1 mouse cellular context compared by ENCODE assay signal in the genomic region with DNA sequence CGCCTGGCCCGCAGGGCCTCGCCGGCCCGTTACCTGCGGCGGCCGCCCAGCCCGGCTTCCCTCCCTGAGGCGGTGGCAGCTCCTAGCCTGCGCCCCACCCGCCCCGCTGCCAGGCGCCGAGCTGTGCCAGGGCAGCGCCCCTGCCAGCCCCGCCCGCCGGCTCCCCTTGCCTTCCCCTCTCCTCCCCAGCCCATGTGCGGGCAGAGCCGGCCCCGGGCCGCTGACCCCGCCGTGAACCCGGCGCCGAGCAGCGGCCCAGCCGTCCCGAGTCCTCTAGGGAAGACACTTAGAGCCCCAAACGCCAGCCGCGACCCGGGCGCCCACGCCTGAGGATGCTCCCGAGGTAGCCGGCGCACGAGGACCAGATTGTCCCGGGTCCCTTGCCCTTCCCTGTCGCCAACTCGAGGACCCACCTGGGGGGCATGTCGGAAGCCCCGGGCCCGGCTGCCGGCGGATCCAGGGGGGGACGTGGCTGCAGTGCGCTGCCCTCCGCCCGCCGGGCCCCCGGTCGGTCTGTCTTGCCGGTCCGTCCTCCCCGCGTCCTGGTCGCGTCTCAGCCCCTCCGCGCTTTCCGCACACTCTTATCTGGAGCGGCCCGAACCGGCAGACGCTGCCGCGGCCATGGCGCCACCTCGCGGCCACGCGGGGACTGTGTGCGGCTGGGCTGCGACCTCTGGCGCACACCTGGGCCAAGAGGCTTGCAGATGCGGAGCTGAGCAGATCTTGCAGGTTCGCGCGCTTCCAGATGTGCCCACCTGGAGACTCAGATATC.
A peak's percentile ranks its signal among the peaks of the same experiment; 100 is the strongest.
TF ChIP-seq lines count a peak whose summit lies in the region.

No protein-coding gene starts in this region.

TF ChIP-seq in MEL, 35 proteins besides CTCF, POLR2A, EP300 and RAD21 (continued from another document):
- 0 out of 2 replicates have a peak, but pooled peaks have one; percentile 36 for TF ChIP-seq HCFC1 (IDR thresholded peaks at IDR 0.05; ENCODE audit: low read depth, low read length)
- no peak; the same call in 1 of the 2 replicates for TF ChIP-seq MYC (IDR thresholded peaks at IDR 0.05; ENCODE audit: low read depth, low read length)
- peak; percentile 29; the same call in 1 of the 2 replicates for TF ChIP-seq NRF1 (IDR thresholded peaks at IDR 0.05; ENCODE audit: insufficient read depth, low read depth, low read length, poor library complexity, severe bottlenecking)
- peak; percentile 97 for TF ChIP-seq SMC3 (IDR thresholded peaks at IDR 0.05; ENCODE audit: low read depth, low read length)
- TF ChIP-seq GATA1 (IDR thresholded peaks at IDR 0.05; ENCODE audit: low read depth, low read length), result peak; percentile 51; the same call in 1 of the 2 replicates
- TF ChIP-seq POLR2AphosphoS2 (IDR thresholded peaks at IDR 0.05; ENCODE audit: low read length), result no peak
- TF ChIP-seq CHD2 (IDR thresholded peaks at IDR 0.05; ENCODE audit: low read length), result no peak
- peak; percentile 87; the same call in 1 of the 2 replicates for TF ChIP-seq SIN3A (IDR thresholded peaks at IDR 0.05; ENCODE audit: low read length)
- TF ChIP-seq ZMIZ1 (IDR thresholded peaks at IDR 0.05; ENCODE audit: low read depth, low read length), result no peak
- 0 out of 2 replicates have a peak, but pooled peaks have one; percentile 56 for TF ChIP-seq MXI1 (IDR thresholded peaks at IDR 0.05; ENCODE audit: low read depth, low read length)
TF ChIP-seq in MEL: peak in this region for 14.
